8 mouse cellular contexts compared by ENCODE assay signal in the genomic region with DNA sequence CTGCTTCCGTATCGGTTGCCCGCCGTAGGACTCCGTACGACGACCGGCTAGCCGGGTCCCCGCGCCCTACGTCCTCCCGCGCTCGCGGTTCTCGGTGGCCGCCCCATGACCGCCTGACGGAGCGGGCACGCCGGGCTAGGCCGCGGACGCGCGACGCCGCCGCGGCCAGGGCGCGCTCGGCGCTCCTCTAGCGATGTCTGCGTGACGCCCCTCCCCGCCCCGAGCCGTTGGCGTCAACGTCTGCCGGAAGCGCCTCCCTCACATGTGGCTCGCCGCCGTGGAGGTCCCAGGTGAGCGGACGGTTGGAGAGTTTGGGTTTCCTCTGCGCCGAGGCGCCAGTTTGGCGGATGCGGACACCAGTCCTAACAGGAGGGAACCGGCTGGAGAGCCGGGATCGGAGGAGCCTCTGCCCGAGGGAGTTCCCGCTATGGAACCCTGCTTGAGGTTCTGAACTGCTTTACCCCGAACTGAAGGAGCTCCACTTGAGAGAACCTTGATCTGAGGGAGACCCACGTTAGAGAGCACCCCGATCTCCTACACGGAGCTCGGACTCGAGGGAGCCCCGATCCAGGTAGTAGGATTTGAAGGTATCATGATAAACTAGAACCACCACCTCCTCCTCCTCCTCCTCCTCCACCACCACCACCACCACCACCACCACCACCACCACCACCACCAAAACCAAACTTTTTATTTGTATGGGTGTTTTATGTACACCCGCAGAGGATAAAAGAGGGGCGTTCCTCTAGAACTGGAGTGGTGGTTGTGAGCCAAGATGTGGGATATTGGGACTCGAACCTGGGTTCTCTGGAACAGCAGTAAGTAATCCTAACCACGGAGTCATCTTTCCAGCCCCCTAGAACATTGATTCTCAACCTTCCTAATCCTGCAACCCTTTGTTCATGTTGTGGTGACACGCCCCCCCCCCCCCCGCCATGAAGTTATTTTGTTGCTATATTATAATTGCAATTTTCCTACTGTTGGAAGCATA. TPM values are rescaled to one million over a fixed set of nuclear protein-coding genes. Genes with fewer than 3 reads are reported as not detected.
DNase-seq lines count a peak whose midpoint lies in the region; ATAC-seq and TF ChIP-seq lines count a peak whose summit lies in the region.

Gene Taf5l, minus strand, starts transcription at position 161 of the 991 bp plus-strand sequence.
Gene Urb2, plus strand, starts transcription at position 272 of the 991 bp plus-strand sequence.

- ATAC-seq in hematopoietic stem cell, adult 5-6 weeks (replicated peaks in 1 of 2; ENCODE audit: insufficient read depth in 1 of 2, low FRiP score in 2 of 2, low TSS enrichment in 1 of 2, low read depth in 1 of 2, poor library complexity in 2 of 2, severe bottlenecking in 2 of 2) = peak; percentile 83 to 91
- ATAC-seq in lung, embryonic 15.5 days (ENCODE audit: borderline replicate concordance, extremely low read depth, low FRiP score, low TSS enrichment) = peak; percentile 89

- H3K27me3 ChIP-seq in lung, embryonic 15.5 days = no peaks in the 10 kb centered on the region

- under 1% methylated on average over 69 of the region's 74 CpGs for WGBS in lung, embryonic 15.5 days
- WGBS in olfactory bulb, adult 2 months = under 1% methylated on average over 74 of the region's 74 CpGs

- TF ChIP-seq CTCF in olfactory bulb, adult 2 months (IDR thresholded peaks at IDR 0.05; ENCODE audit: insufficient read depth, low read depth, low read length) = no peak

- H3K36me3 ChIP-seq in lung, embryonic 15.5 days = peaks cover 20% of the 10 kb centered on the region

- peak within 1 kb of the TSS; percentile 63 for H3K4me2 ChIP-seq in lung, embryonic 15.5 days

- DNase-seq in MN1 (ENCODE audit: low spot score) = peak; percentile 98
- peak; percentile 93 for DNase-seq in cerebellum, adult 8-10 months
- peak; percentile 92 for DNase-seq in forelimb bud, embryonic 11.5 days (ENCODE audit: low read depth, low spot score)
- peak; percentile 51 for DNase-seq in layer of hippocampus, adult 9-10 months (ENCODE audit: low spot score)
- DNase-seq in thymus, adult 18-20 months = peak; percentile 89 to 91

- peaks cover 36% of the 10 kb centered on the region for H3K4me1 ChIP-seq in lung, embryonic 15.5 days
- H3K4me1 ChIP-seq in olfactory bulb, adult 2 months (ENCODE audit: control insufficient read depth, insufficient read depth, low read length) = peaks cover 15% of the 10 kb centered on the region

- TF ChIP-seq POLR2A in olfactory bulb, adult 2 months (IDR thresholded peaks at IDR 0.05; ENCODE audit: insufficient read depth, low read depth, low read length) = peak; percentile 75

- peak within 1 kb of the TSS; percentile 79 for H3K4me3 ChIP-seq in lung, embryonic 15.5 days
- peak within 1 kb of the TSS; percentile 89 for H3K4me3 ChIP-seq in olfactory bulb, adult 2 months (ENCODE audit: insufficient read depth, low read depth, low read length)

- H3K27ac ChIP-seq in lung, embryonic 15.5 days = peak within 1 kb of the TSS; percentile 92
- peak within 1 kb of the TSS; percentile 91 for H3K27ac ChIP-seq in olfactory bulb, adult 2 months (ENCODE audit: insufficient read depth, low read depth, low read length)

- peak within 1 kb of the TSS; percentile 68 for H3K9ac ChIP-seq in lung, embryonic 15.5 days

- H3K9me3 ChIP-seq in lung, embryonic 15.5 days = no peaks in the 10 kb centered on the region

RNA-seq across cellular contexts. Expression of gene Taf5l, which starts in this region (rescaled TPM):
- 47.4 and 50.5 TPM in 2 replicates for total RNA-seq in hematopoietic stem cell, adult 5-6 weeks (2017)
- polyA plus RNA-seq in lung, embryonic 15.5 days (2015; fragmentation: Nextera tagmentation; extraction: Ambion mirVana) = 37.0 and 38.4 TPM in 2 replicates
- polyA plus RNA-seq in olfactory bulb, adult 2 months (2012; ENCODE audit: insufficient read depth, insufficient read length, low replicate concordance, missing spikeins) = not detected in 2 replicates

RNA-seq across cellular contexts. Expression of gene Urb2, which starts in this region (rescaled TPM):
- 22.7 and 27.9 TPM in 2 replicates for total RNA-seq in hematopoietic stem cell, adult 5-6 weeks (2017)
- 3.5 and 4.3 TPM in 2 replicates for polyA plus RNA-seq in lung, embryonic 15.5 days (2015; fragmentation: Nextera tagmentation; extraction: Ambion mirVana)
- not detected in 2 replicates for polyA plus RNA-seq in olfactory bulb, adult 2 months (2012; ENCODE audit: insufficient read depth, insufficient read length, low replicate concordance, missing spikeins)

Comparison
In these comparisons a context has a peak if more than half of its experiments do, and no peak if none do; other contexts are left out.
1. Peak in every context shown above with its lines: DNase-seq, ATAC-seq, H3K4me3 ChIP-seq and H3K27ac ChIP-seq.
2. RNA of gene Taf5l (polyA plus RNA-seq): 37.0 to 38.4 TPM in lung, embryonic 15.5 days; not detected in olfactory bulb, adult 2 months; every median in the first group is over 10 times any median in the second.